Mouse (Mus musculus): Measurements from ENCODE around the gene Ssr2. TPM values are rescaled to one million over a fixed set of nuclear protein-coding genes. Genes with fewer than 3 reads are reported as not detected.
A peak's percentile ranks its signal among the peaks of the same experiment; 100 is the strongest.
"Not testable (repeated sequence)": the region's sequence is repeated elsewhere in the genome, so short reads cannot be mapped to it uniquely, and the experiment has no call there.

Gene Ssr2
- polyA plus RNA-seq, 1 experiment from 2014 or later, result 135 TPM

DNA sequence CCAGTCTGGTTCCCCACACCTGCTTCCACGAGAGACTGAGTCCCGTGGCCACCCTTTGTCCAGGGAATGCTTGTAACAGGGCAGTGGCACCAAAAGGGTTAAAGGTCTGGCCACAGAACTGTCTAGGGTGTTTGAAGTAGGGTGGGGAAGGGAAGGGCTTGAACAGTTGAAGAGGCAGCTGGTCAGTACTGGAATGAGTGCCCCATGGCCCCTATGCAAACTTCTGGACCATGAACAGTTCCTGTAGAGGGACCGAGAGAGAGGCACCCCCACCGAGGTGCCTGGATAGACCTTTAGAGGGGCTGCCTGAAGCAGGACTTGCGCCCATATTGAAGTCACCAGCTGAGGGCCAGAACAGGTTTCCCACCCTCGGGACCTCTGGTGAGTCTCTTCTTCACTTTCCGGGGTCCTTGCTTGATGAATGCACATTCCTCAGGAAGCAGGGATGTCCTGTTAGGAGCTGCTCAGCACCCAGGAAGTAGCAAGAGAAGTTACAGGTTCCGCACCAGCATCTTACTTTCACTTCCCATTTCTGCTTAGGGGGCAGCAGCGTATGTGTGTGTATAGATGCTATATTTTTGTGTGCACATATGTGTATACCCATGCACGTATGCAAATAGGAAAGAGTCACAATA is 17.4 kb downstream of the Ssr2 start:
- Histone ChIP-seq H3K27ac (no peak overlapping the region), H3K9ac (no peak overlapping the region; the same call in 1 of the 2 replicates), H3K36me3 (replicated peaks) (peaks cover 7% of the 10 kb centered on the region), H3K9me3 (no peaks in the 10 kb centered on the region), H3K4me2 (no peak overlapping the region), H3K4me3 (replicated peaks) (no peak overlapping the region), H3K27me3 (no peaks in the 10 kb centered on the region), H3K4me1 (peaks cover 5% of the 10 kb centered on the region; the same call in 1 of the 2 replicates)
- WGBS, result 79% methylated on average over 10 of the region's 10 CpGs
- ATAC-seq (ENCODE audit: low FRiP score), result no peak

DNA sequence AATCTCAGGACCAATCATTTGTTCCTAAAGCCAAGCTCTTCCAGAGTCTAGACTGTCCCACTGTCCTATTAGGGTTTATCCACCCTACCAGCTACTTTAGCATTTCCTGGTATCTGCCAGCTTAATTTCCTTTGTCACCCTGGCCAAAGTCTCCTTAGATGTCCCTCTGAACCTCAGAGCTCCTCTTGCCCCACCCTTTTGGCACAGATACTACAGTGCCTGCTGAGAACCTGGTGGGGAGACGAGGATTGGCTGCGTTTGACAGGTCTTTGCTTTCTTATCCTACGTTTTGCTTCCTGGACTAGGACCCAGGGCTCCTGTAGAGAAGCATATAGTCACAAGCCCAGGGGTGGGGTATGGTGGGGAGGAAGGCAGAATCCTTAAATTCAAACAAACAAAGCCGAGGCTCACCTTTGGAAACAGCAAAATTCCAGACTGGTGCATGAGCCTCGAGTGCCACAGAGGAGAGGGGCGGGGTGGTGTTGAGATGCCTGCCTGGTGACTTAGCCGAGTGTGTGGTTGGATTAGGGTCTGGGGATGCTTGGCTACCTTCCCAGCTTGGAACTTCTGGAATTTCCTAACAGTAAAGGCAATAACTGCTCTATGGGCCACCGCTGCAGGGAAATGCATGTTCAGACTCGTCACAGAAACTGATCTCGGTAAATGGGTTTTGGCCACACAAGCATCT is 18.4 kb downstream of the Ssr2 start:
- no peak for ATAC-seq (ENCODE audit: low FRiP score)
- 70% methylated on average over 10 of the region's 10 CpGs for WGBS

DNA sequence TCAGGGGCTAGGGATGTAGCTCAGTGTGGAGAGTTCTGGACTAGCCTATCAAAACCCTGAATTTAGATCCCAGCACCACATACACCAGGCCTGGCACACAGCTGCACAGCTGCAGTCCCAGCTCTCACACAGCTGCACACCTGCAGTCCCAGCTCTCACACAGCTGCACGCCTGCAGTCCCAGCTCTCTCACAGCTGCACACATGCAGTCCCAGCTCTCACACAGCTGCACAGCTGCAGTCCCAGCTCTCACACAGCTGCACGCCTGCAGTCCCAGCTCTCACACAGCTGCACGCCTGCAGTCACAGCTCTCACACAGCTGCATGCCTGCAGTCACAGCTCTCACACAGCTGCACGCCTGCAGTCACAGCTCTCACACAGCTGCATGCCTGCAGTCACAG is 20.9 kb downstream of the Ssr2 start:
- not testable (repeated sequence) for H3K27ac ChIP-seq; H3K9ac ChIP-seq; H3K4me1 ChIP-seq; H3K4me2 ChIP-seq; H3K4me3 ChIP-seq (replicated peaks); ATAC-seq (ENCODE audit: low FRiP score); H3K36me3 ChIP-seq (replicated peaks); H3K9me3 ChIP-seq; H3K27me3 ChIP-seq
- 87% methylated on average over 4 of the region's 4 CpGs for WGBS

More for the DNA sequence above, 18.4 kb downstream of the Ssr2 start:
- Histone ChIP-seq H3K9ac (no peak overlapping the region), H3K27ac (no peak overlapping the region), H3K9me3 (no peaks in the 10 kb centered on the region), H3K36me3 (replicated peaks) (no peaks in the 10 kb centered on the region), H3K4me3 (replicated peaks) (no peak overlapping the region), H3K27me3 (no peaks in the 10 kb centered on the region), H3K4me2 (no peak overlapping the region), H3K4me1 (peaks cover 5% of the 10 kb centered on the region; the same call in 1 of the 2 replicates)

DNA sequence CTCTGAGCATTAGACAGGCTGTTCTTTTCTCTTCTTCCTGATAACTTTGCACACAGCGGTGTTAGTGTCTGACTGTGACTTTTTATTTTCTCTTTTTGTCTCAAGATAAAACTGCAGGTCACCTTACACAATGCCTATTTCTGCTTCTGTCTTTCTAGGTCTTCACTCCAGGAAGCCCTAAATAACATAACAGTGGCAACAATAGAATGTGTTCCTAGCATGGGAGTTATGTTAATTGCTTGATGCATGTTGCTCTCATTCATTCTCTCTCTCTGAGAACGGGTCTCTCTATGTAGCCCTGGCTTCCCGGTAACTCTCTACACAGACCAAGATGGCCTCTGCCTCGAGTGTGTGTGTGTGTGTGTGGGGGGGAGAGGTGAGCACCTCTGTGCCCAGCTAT is 26.8 kb downstream of the Ssr2 start:
- no peak overlapping the region for H3K9ac ChIP-seq
- no peak overlapping the region for H3K4me2 ChIP-seq
- H3K9me3 ChIP-seq, result no peaks in the 10 kb centered on the region
- no peak overlapping the region for H3K27ac ChIP-seq
- no peak for ATAC-seq (ENCODE audit: low FRiP score)
- no peak overlapping the region for H3K4me3 ChIP-seq (replicated peaks)
- H3K4me1 ChIP-seq, result peaks cover 6% of the 10 kb centered on the region
- WGBS, result 68% methylated on average over 4 of the region's 4 CpGs
- peaks cover 7% of the 10 kb centered on the region for H3K27me3 ChIP-seq
- no peaks in the 10 kb centered on the region for H3K36me3 ChIP-seq (replicated peaks)

DNA sequence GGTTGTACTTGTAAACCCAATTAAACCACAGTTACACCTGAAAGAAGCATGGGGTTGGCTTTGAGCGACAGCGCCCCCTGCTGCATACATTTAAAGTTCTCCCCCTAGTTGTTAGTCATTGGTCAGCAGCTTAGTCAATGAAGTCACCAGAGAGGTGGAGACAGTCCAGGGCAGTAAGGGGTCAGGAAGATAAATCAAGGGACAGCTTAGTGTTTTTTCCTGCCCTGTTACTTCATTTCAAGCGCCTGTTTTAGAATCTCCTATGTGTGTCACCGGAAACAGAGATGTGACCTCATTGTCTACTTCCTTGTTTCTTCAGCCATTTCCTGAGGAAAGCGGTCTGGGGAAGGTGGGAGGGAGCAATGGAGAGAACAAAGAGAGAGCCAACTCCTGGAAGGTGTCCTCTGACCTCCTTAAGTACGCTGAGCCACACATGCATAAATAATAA is 28.1 kb downstream of the Ssr2 start:
- Histone ChIP-seq H3K27me3 (peaks cover 7% of the 10 kb centered on the region), H3K27ac (no peak overlapping the region), H3K9ac (no peak overlapping the region), H3K4me1 (peaks cover 12% of the 10 kb centered on the region), H3K36me3 (replicated peaks) (no peaks in the 10 kb centered on the region), H3K9me3 (no peaks in the 10 kb centered on the region), H3K4me2 (no peak overlapping the region), H3K4me3 (replicated peaks) (no peak overlapping the region)
- 32% methylated on average over 6 of the region's 6 CpGs for WGBS
- ATAC-seq (ENCODE audit: low FRiP score), result no peak

DNA sequence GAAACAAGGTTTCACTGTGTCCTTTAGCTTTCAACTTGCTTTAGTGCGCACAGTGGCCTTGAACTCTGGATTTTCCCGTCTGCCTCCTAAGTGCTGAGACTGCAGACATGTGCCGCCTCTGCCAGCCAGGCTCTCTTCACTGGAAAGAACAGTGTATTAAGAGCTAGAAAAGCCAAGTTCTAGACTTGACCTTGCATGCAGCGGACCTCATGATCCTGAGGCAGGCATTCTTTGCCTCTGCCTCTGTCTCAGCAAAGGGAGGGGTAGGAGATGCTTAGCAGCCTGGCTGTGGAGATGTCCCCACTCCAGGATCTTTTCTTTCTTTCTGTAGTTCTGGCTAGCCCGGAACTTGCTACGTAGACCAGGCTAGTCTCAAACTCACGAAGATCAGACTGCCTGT is 29.2 kb downstream of the Ssr2 start:
- no peak overlapping the region for H3K9ac ChIP-seq
- H3K36me3 ChIP-seq (replicated peaks), result no peaks in the 10 kb centered on the region
- no peak for ATAC-seq (ENCODE audit: low FRiP score)
- peaks cover 7% of the 10 kb centered on the region for H3K27me3 ChIP-seq
- peaks cover 12% of the 10 kb centered on the region for H3K4me1 ChIP-seq
- 87% methylated on average over 7 of the region's 7 CpGs for WGBS
- no peak overlapping the region for H3K4me3 ChIP-seq (replicated peaks)
- H3K9me3 ChIP-seq, result no peaks in the 10 kb centered on the region
- H3K27ac ChIP-seq, result no peak overlapping the region
- H3K4me2 ChIP-seq, result no peak overlapping the region

DNA sequence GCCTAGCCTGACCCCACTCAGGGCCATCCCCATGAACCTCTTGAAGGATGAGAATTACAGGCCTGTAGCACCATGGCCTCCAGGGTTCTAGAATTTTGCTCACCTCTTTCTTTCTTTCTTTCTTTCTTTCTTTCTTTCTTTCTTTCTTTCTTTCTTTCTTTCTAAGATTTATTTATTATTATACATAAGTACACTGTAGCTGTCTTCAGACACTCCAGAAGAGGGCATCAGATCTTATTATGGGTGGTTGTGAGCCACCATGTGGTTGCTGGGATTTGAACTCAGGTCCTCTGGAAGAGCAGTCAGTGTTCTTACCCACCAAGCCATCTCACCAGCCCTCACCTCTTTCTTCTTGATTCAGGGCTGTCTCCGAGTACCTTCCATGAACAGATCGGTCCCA is 30.0 kb downstream of the Ssr2 start, which contains the start of gene Arhgef2:
Arhgef2 (plus strand) TSS at position 301 of the 400 bp plus-strand sequence.
- Histone ChIP-seq H3K4me1 (peaks cover 12% of the 10 kb centered on the region), H3K4me2 (peak within 1 kb of the TSS; percentile 58; the same call in 1 of the 2 replicates), H3K4me3 (replicated peaks) (peak within 1 kb of the TSS; percentile 29)
- 92% methylated on average over 2 of the region's 2 CpGs for WGBS
- H3K9me3 ChIP-seq; H3K9ac ChIP-seq; ATAC-seq (ENCODE audit: low FRiP score); H3K27me3 ChIP-seq; H3K27ac ChIP-seq; H3K36me3 ChIP-seq (replicated peaks): not testable (repeated sequence)

DNA sequence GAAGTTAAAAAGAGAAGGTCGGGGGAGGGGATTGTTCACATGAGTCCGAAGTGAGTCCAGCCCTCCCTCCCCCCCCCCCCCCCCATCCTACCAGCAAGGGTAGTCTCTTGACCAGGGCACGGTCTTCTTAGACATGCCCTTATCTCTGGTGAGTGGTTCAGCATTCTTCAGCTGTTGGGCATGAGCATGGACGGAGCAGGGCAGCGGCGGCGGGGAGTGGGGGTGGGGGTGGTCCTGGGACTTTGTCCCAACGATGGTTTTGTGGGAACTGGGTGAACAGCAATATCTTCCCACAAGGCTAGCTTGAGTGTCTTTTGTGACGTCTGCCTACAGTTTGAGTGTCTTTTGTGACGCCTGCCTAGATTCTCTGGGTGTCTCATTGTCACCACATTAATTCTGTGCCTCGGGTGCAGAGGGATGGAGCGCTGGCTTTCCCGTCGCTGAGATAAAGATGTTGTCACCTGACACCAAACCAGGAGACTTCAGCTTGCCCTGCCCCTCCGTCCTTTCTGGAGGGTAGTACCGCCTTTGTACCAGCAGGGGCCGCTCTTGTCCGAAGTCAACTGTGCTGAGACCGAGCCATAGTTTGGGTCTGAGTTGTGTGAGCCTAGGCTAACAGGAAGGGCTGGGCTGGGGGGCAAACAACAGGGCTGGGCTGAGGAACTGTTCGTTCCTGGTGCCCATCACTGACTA is 31.5 kb downstream of the Ssr2 start:
- H3K4me2 ChIP-seq, result peak overlapping the region; percentile 58
- peaks cover 12% of the 10 kb centered on the region for H3K4me1 ChIP-seq
- H3K4me3 ChIP-seq (replicated peaks), result peak overlapping the region; percentile 29
- no peak overlapping the region for H3K27ac ChIP-seq
- 0% methylated on average over 20 of the region's 20 CpGs for WGBS
- no peaks in the 10 kb centered on the region for H3K36me3 ChIP-seq (replicated peaks)
- H3K27me3 ChIP-seq, result peaks cover 7% of the 10 kb centered on the region
- ATAC-seq (ENCODE audit: low FRiP score), result peak; percentile 91
- H3K9ac ChIP-seq, result peak overlapping the region; percentile 48
- no peaks in the 10 kb centered on the region for H3K9me3 ChIP-seq

DNA sequence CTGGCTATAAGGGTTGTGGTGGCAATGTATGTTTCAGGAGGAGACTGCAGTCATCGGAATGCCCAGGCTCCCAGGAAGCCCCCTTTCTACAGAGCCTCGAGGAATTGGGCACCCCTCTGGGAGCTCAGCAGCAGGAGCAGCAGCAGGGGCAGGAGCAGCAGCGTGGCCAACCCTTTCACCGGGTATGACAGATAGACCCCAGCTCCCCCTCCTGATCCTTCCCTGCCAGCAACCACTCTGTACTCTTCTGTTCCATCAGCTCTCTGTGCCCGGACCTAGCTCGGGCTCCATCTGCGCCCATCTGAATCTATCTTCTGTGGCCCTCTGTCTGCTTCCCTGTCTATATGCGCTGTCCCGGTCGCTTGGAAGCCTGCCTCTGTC is 32.1 kb downstream of the Ssr2 start:
- Histone ChIP-seq H3K4me2 (peak overlapping the region; percentile 58), H3K4me1 (peaks cover 12% of the 10 kb centered on the region), H3K36me3 (replicated peaks) (no peaks in the 10 kb centered on the region), H3K27ac (no peak overlapping the region), H3K4me3 (replicated peaks) (peak overlapping the region; percentile 29; the same call in 1 of the 2 replicates), H3K27me3 (peaks cover 7% of the 10 kb centered on the region), H3K9ac (peak overlapping the region; percentile 40; the same call in 1 of the 2 replicates), H3K9me3 (no peaks in the 10 kb centered on the region)
- WGBS, result 18% methylated on average over 10 of the region's 10 CpGs
- ATAC-seq (ENCODE audit: low FRiP score), result peak; percentile 25; the same call in 1 of the 2 replicates

DNA sequence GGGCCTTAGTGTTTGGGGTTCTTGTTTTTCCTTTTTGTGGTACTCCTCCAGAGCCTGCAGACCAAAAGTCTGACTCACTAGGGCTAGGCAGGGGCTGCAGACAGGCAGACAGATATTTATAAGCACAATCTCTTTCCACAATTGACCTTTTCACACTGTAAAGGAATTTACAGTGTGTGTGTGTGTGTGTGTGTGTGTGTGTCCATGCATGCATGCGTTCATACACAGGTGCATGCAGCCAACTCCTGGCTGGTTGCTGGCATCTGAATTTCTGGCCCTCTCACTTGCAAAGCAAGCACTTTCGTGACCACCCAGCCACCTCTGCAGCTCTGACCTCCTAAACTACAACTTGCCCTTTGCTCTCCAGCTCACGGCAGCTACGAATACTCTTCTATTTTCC is 33.4 kb downstream of the Ssr2 start:
- H3K27me3 ChIP-seq, result peaks cover 7% of the 10 kb centered on the region
- ATAC-seq (ENCODE audit: low FRiP score), result no peak
- no peak overlapping the region for H3K9ac ChIP-seq
- WGBS, result 76% methylated on average over 4 of the region's 4 CpGs
- peaks cover 12% of the 10 kb centered on the region for H3K4me1 ChIP-seq
- H3K9me3 ChIP-seq, result no peaks in the 10 kb centered on the region
- H3K27ac ChIP-seq, result no peak overlapping the region
- no peak overlapping the region for H3K4me3 ChIP-seq (replicated peaks)
- H3K36me3 ChIP-seq (replicated peaks), result no peaks in the 10 kb centered on the region
- H3K4me2 ChIP-seq, result no peak overlapping the region

DNA sequence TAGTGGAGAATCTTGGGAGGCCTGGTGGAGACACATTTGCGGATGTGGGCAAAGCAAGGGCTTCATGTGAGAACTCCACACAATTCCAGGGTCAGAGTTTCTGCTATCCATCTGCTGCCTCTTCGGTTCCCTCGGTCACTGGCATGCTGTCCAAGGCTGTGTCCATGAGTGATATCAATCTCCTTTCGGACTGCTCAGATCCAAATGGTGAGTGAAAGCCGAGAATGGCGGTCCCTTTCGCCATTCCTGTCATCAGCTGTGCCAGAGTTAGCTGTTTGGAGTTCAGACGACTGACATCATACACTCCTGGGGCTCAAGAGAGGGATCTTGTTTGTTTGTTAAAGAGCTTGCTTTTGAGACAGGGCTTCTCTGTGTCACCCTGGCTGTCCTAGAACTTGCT is 38.7 kb downstream of the Ssr2 start:
- no peak overlapping the region for H3K27ac ChIP-seq
- 81% methylated on average over 8 of the region's 8 CpGs for whole genome bisulfite sequencing
- H3K4me2 ChIP-seq, result no peak overlapping the region
- H3K27me3 ChIP-seq, result no peaks in the 10 kb centered on the region
- no peaks in the 10 kb centered on the region for H3K9me3 ChIP-seq
- ATAC-seq (ENCODE audit: low FRiP score), result no peak
- no peak overlapping the region for H3K4me3 ChIP-seq (replicated peaks)
- peaks cover 11% of the 10 kb centered on the region; the same call in 1 of the 2 replicates for H3K4me1 ChIP-seq
- H3K36me3 ChIP-seq (replicated peaks), result no peaks in the 10 kb centered on the region
- no peak overlapping the region for H3K9ac ChIP-seq

DNA sequence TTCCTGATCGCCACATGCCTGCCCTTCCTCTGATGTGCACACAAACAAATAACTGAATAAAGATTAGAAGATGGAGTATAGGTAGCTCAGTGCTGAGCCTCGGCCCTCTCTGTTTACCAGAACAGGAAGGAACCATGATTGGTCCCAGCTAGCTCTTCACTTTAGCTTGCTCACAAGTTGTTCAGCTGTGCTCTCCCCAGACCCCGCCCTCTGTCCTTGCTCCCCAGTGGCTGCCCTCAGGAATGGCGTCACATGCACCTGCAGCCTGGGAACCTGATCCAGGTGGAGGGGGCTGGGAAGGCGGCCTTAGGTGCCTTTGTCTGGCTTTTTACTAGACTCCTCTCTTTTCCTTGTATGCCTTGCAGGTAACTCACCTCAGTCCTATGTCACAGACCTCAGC is 39.4 kb downstream of the Ssr2 start:
- Histone ChIP-seq H3K4me2 (no peak overlapping the region), H3K27me3 (no peaks in the 10 kb centered on the region), H3K27ac (no peak overlapping the region), H3K4me3 (replicated peaks) (no peak overlapping the region), H3K9ac (no peak overlapping the region), H3K4me1 (peaks cover 12% of the 10 kb centered on the region), H3K36me3 (replicated peaks) (no peaks in the 10 kb centered on the region), H3K9me3 (no peaks in the 10 kb centered on the region)
- ATAC-seq (ENCODE audit: low FRiP score), result no peak
- WGBS, result 78% methylated on average over 5 of the region's 5 CpGs
